Mouse (Mus musculus) neural tube, embryonic 11.5 days (tissue): ENCODE data around the gene Igfbp1. TPM values are rescaled to one million over a fixed set of nuclear protein-coding genes. Genes with fewer than 3 reads are reported as not detected.

Experiments
- ATAC-seq: fragments of 200-750 bp; cut with Nextera tagmentation; 2 replicates; pipeline ENCODE4 v1.8.0; 2017; ENCODE audit warnings: moderate number of reproducible peaks, mild to moderate bottlenecking, moderate TSS enrichment, moderate library complexity; ENCODE audit not compliant: insufficient read depth, low FRiP score, low TSS enrichment
- DNase-seq: peaks from one replicate; pipeline ENCODE4 v3.0.0-alpha.2; 2015; ENCODE audit warnings: low spot score
- H3K27ac ChIP-seq: fragments of 300-500 bp; sonication (generic); 2 replicates; pipeline ENCODE4 v1.5.1; 2014; ENCODE audit warnings: low read depth, mild to moderate bottlenecking, low read length
- H3K27me3 ChIP-seq: fragments of 300-500 bp; sonication (generic); 2 replicates; pipeline ENCODE4 v1.6.1; 2014; ENCODE audit warnings: mild to moderate bottlenecking, low read length, mixed read lengths; ENCODE audit not compliant: control insufficient read depth, insufficient read depth
- H3K36me3 ChIP-seq: fragments of 300-500 bp; sonication (generic); 2 replicates; pipeline ENCODE4 v1.6.1; 2014; ENCODE audit warnings: mild to moderate bottlenecking, low read length, moderate library complexity, mixed read lengths; ENCODE audit not compliant: control insufficient read depth, insufficient read depth
- H3K4me1 ChIP-seq: fragments of 300-500 bp; sonication (generic); 2 replicates; pipeline ENCODE4 v1.6.1; 2014; ENCODE audit warnings: low read length, mixed read lengths; ENCODE audit not compliant: control insufficient read depth, insufficient read depth
- H3K4me2 ChIP-seq: fragments of 300-500 bp; sonication (generic); 2 replicates; pipeline ENCODE4 v1.6.1; 2014; ENCODE audit warnings: low read depth, mild to moderate bottlenecking, moderate library complexity
- H3K4me3 ChIP-seq: fragments of 300-500 bp; sonication (generic); 2 replicates; pipeline ENCODE4 v1.5.1; 2014; ENCODE audit warnings: low read depth, low read length
- H3K9ac ChIP-seq: fragments of 300-500 bp; sonication (generic); 2 replicates; pipeline ENCODE4 v1.6.1; 2014; ENCODE audit warnings: mild to moderate bottlenecking, low read length
- H3K9me3 ChIP-seq: fragments of 300-500 bp; sonication (generic); 2 replicates; pipeline ENCODE4 v1.6.1; 2016; ENCODE audit warnings: low read length; ENCODE audit not compliant: control insufficient read depth
- WGBS: fragments of 180-500 bp; shearing (Covaris S2); extraction: QIAGEN DNeasy Blood & Tissue Kit; methylation state at CpG from one replicate; pipeline ENCODE4 v1.1.7; 2014; 5-methylcytosine and 5-hydroxymethylcytosine counted together
- polyA plus RNA-seq: library from polyadenylated mRNA; unstranded; fragments of >200 nt; fragmentation: Nextera tagmentation; extraction: Ambion mirVana; gene quantifications from 2 replicates; pipeline ENCODE4 v1.2.1, GENCODE M21; 2014

Gene Igfbp1
- polyA plus RNA-seq, 1 experiment from 2014 or later: 0.34 TPM

DNA sequence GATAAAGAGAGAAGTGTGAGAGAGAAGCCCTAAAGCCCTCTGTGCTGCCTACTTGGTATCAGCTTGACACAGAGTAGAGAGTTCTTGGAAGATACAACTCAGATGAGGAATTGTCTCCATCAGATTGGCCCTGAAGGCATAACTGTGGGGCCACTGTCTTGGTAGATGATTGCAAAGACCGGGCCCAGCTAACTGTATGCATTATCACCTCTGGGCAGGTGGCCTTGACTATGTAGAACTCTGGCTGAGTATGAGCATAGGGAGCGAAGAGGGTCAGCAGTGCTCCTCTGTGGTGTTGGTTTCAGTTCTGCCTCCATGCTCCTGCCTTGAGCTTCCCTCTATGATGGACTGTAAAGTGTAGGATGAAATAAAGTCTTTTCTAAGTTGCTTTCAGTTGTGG, 52.8 kb downstream of the Igfbp1 start:
- ATAC-seq (no peak), DNase-seq (no peak)
- Histone ChIP-seq H3K9me3 (no peaks in the 10 kb centered on the region), H3K4me3 (no peak overlapping the region), H3K4me2 (no peak overlapping the region), H3K36me3 (no peaks in the 10 kb centered on the region), H3K9ac (no peak overlapping the region), H3K27ac (no peak overlapping the region), H3K4me1 (no peaks in the 10 kb centered on the region), H3K27me3 (no peaks in the 10 kb centered on the region)
- WGBS: 93% methylated on average over 2 of the region's 2 CpGs

DNA sequence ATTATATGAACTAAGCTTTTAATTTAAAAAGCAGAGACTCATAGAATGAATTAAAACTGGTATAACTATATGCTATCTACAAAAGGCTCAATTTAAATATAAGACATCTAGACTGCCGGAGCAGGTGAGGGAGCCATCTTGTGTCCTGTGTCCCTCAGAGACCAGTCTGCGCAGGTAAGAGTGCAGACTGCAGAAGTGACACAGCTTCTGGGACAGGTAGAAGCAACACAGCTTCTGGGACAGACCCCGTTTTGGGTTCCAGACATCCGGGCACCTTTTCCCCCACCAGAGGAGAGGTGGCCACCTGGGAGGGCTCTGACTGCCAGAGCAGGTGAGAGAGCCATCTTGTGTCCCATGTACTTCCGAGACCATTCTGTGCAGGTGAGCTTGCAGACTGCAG, 53.3 kb downstream of the Igfbp1 start:
- Histone ChIP-seq H3K9me3 (no peaks in the 10 kb centered on the region), H3K4me3 (no peak overlapping the region), H3K27me3 (no peaks in the 10 kb centered on the region), H3K4me1 (no peaks in the 10 kb centered on the region), H3K36me3 (no peaks in the 10 kb centered on the region), H3K4me2 (no peak overlapping the region), H3K9ac (no peak overlapping the region), H3K27ac (no peak overlapping the region)
- DNase-seq (no peak), ATAC-seq (no peak)
- WGBS: 93% methylated on average over 5 of the region's 5 CpGs

Other genes with a start within 250 kb of the Igfbp1 start
- gene Adcy1, start 134.3 kb upstream of the Igfbp1 start, polyA plus RNA-seq: 1.6 and 2.0 TPM in 2 replicates
- not detected in 2 replicates for gene Gm11985, start 9.2 kb upstream of the Igfbp1 start, polyA plus RNA-seq
- gene Igfbp3, start 16.1 kb downstream of the Igfbp1 start, polyA plus RNA-seq: 36.4 and 37.4 TPM in 2 replicates